8 mouse cellular contexts compared by ENCODE assay signal in genomic region chr6:89008614-89009171, GRCm38 (mm10).
DNase-seq lines count a peak whose midpoint lies in the region; ATAC-seq and TF ChIP-seq lines count a peak whose summit lies in the region.

No protein-coding gene starts in this region.

- TF ChIP-seq EP300 in heart, adult 2 months (IDR thresholded peaks at IDR 0.05; ENCODE audit: insufficient read depth, low read depth, low read length) = 0 out of 2 replicates have a peak, but pooled peaks have one; percentile 15

- H3K27ac ChIP-seq in heart, adult 2 months = peak overlapping the region; percentile 53; the same call in 1 of the 2 replicates
- H3K27ac ChIP-seq in lung, embryonic 15.5 days = peak overlapping the region; percentile 39; the same call in 1 of the 2 replicates

- peak overlapping the region; percentile 49 for H3K4me2 ChIP-seq in lung, embryonic 15.5 days

- no peaks in the 10 kb centered on the region for H3K79me2 ChIP-seq in heart, adult 2 months (replicated peaks; ENCODE audit: control insufficient read depth, insufficient read depth, low read length)

- H3K9ac ChIP-seq in heart, adult 2 months (ENCODE audit: low read depth, low read length) = no peak overlapping the region
- no peak overlapping the region for H3K9ac ChIP-seq in lung, embryonic 15.5 days

- peak overlapping the region; percentile 26; the same call in 1 of the 2 replicates for H3K4me3 ChIP-seq in heart, adult 2 months
- peak overlapping the region; percentile 11; the same call in 1 of the 2 replicates for H3K4me3 ChIP-seq in lung, embryonic 15.5 days

- intact Hi-C loops in heart, adult 2 months (cut with DNase I) = no loop called here
- intact Hi-C loops in left cerebral cortex, postnatal 14 days (cut with DNase I) = no loop called here

- H3K9me3 ChIP-seq in lung, embryonic 15.5 days = no peaks in the 10 kb centered on the region

- H3K36me3 ChIP-seq in heart, adult 2 months (ENCODE audit: control insufficient read depth, insufficient read depth, low read length) = no peaks in the 10 kb centered on the region
- H3K36me3 ChIP-seq in lung, embryonic 15.5 days = no peaks in the 10 kb centered on the region

- peak; percentile 92 for ATAC-seq in lung, embryonic 15.5 days (ENCODE audit: borderline replicate concordance, extremely low read depth, low FRiP score, low TSS enrichment)

- no peaks in the 10 kb centered on the region for H3K27me3 ChIP-seq in heart, adult 2 months (ENCODE audit: control insufficient read depth, insufficient read depth, low read length)
- H3K27me3 ChIP-seq in lung, embryonic 15.5 days = no peaks in the 10 kb centered on the region; the same call in 1 of the 2 replicates

- TF ChIP-seq POLR2A in heart, adult 2 months (IDR thresholded peaks at IDR 0.05; ENCODE audit: insufficient read depth, low read depth, low read length) = 0 out of 2 replicates have a peak, but pooled peaks have one; percentile 34

- 3% methylated on average over 18 of the region's 18 CpGs for WGBS in heart, adult 2 months
- WGBS in lung, embryonic 15.5 days = 1% methylated on average over 18 of the region's 18 CpGs

- TF ChIP-seq CTCF in heart, adult 2 months (IDR thresholded peaks at IDR 0.05) = no peak

- H3K4me1 ChIP-seq in heart, adult 2 months (ENCODE audit: control insufficient read depth, insufficient read depth, low read length) = peaks cover 5% of the 10 kb centered on the region
- H3K4me1 ChIP-seq in lung, embryonic 15.5 days = peaks cover 26% of the 10 kb centered on the region

- peak; percentile 57 for DNase-seq in NIH3T3 (ENCODE audit: low read depth)
- peak; percentile 86 for DNase-seq in embryo, embryonic 10.5 days (ENCODE audit: low spot score)
- DNase-seq in heart, adult 2 months = peak; percentile 73 to 74
- DNase-seq in kidney, adult 18-20 months = peak; percentile 43
- DNase-seq in retina, postnatal 1 day = peak; percentile 82
- DNase-seq in right cerebral cortex, adult 18-20 months = no peak
- DNase-seq in left cerebral cortex, postnatal 14 days (ENCODE audit: low spot score in 2 of 2) = no peak

Comparison
In these comparisons a context has a peak if more than half of its experiments do, and no peak if none do; other contexts are left out.
1. DNase-seq: peak in NIH3T3 (single experiment), embryo, embryonic 10.5 days (single experiment), heart, adult 2 months (2 of 2), kidney, adult 18-20 months (single experiment) and retina, postnatal 1 day (single experiment); none in right cerebral cortex, adult 18-20 months (single experiment) and left cerebral cortex, postnatal 14 days (0 of 2).